Mouse (Mus musculus) hindbrain, postnatal 0 days (tissue): ENCODE data around the gene Notch3. TPM values are rescaled to one million over a fixed set of nuclear protein-coding genes. Genes with fewer than 3 reads are reported as not detected.
A peak's percentile ranks its signal among the peaks of the same experiment; 100 is the strongest.

Experiments used
- ATAC-seq: fragments of 200-750 bp; cut with Nextera tagmentation; 2 replicates; pipeline ENCODE4 v1.8.0; 2017; ENCODE audit warnings: mild to moderate bottlenecking, moderate TSS enrichment, moderate library complexity
- DNase-seq: peaks from one replicate; pipeline ENCODE4 v3.0.0-alpha.2; 2015; ENCODE audit warnings: low spot score
- H3K27ac ChIP-seq: fragments of 300-500 bp; sonication (generic); 2 replicates; pipeline ENCODE4 v1.5.1; 2014; ENCODE audit warnings: mild to moderate bottlenecking
- H3K27me3 ChIP-seq: fragments of 300-500 bp; sonication (generic); 2 replicates; pipeline ENCODE4 v1.6.1; 2014; ENCODE audit warnings: low read length, mixed read lengths; ENCODE audit not compliant: insufficient read depth
- H3K36me3 ChIP-seq: fragments of 300-500 bp; sonication (generic); 2 replicates; pipeline ENCODE4 v1.6.1; 2014; ENCODE audit warnings: low read length, mixed read lengths; ENCODE audit not compliant: insufficient read depth
- H3K4me1 ChIP-seq: fragments of 300-500 bp; sonication (generic); 2 replicates; pipeline ENCODE4 v1.6.1; 2014; ENCODE audit warnings: antibody characterized with exemption, low read length, mixed read lengths; ENCODE audit not compliant: insufficient read depth
- H3K4me2 ChIP-seq: fragments of 300-500 bp; sonication (generic); 2 replicates; pipeline ENCODE4 v1.6.1; 2014; ENCODE audit warnings: low read depth, mild to moderate bottlenecking, low read length, moderate library complexity, mixed read lengths
- H3K4me3 ChIP-seq: fragments of 300-500 bp; sonication (generic); 2 replicates; pipeline ENCODE4 v1.5.1; 2014; ENCODE audit warnings: low read length
- H3K9ac ChIP-seq: fragments of 300-500 bp; sonication (generic); replicated peaks from 2 replicates; pipeline ENCODE4 v1.6.1; 2014; ENCODE audit warnings: mild to moderate bottlenecking, low read length, moderate library complexity, mixed read lengths
- H3K9me3 ChIP-seq: fragments of 300-500 bp; sonication (generic); 2 replicates; pipeline ENCODE4 v1.6.1; 2016; ENCODE audit warnings: low read length, mixed read lengths
- CTCF ChIP-seq: IDR thresholded peaks from 2 replicates; pipeline ENCODE4 v1.5.1; 2016; ENCODE audit warnings: antibody characterized with exemption, control low read depth, low read depth
- WGBS: fragments of 180-500 bp; shearing (Covaris S2); extraction: QIAGEN DNeasy Blood & Tissue Kit; methylation state at CpG from one replicate; pipeline ENCODE4 v1.1.7; 2014; 5-methylcytosine and 5-hydroxymethylcytosine counted together
- polyA plus RNA-seq: library from polyadenylated mRNA; unstranded; fragments of >200 nt; fragmentation: Nextera tagmentation; extraction: Ambion mirVana; gene quantifications from 2 replicates; pipeline ENCODE4 v1.2.1, GENCODE M21; 2015
- total RNA-seq: library from RNA; depleted of rRNA; stranded (reverse); fragments of >200 nt; gene quantifications from 2 replicates; pipeline ENCODE4 v1.2.3, GENCODE M21; 2014

Gene Notch3
- total and polyA plus RNA-seq, 2 experiments from 2014 or later: 6.5 to 56.3 TPM

GRCm38 (mm10) chr17:32202972-32203371 is 36.3 kb upstream of the Notch3 start:
- Histone ChIP-seq H3K27ac (no peak overlapping the region), H3K36me3 (peaks cover 86% of the 10 kb centered on the region), H3K4me1 (0 out of 2 replicates have a peak, but pooled peaks cover 3% of the 10 kb centered on the region)

GRCm38 (mm10) chr17:32201086-32201485 is 34.4 kb upstream of the Notch3 start:
- no peak overlapping the region for H3K4me3 ChIP-seq
- H3K27me3 ChIP-seq: no peaks in the 10 kb centered on the region
- H3K36me3 ChIP-seq: peaks cover 84% of the 10 kb centered on the region
- H3K4me1 ChIP-seq: no peaks in the 10 kb centered on the region
- WGBS: 89% methylated on average over 5 of the region's 5 CpGs
- TF ChIP-seq CTCF: no peak
- no peak overlapping the region for H3K4me2 ChIP-seq
- H3K9me3 ChIP-seq: no peaks in the 10 kb centered on the region
- no peak overlapping the region for H3K27ac ChIP-seq
- ATAC-seq: no peak
- no peak overlapping the region for H3K9ac ChIP-seq
- no peak for DNase-seq

More at GRCm38 (mm10) chr17:32202972-32203371, 36.3 kb upstream of the Notch3 start:
- no peak overlapping the region for H3K4me2 ChIP-seq
- ATAC-seq (no peak), DNase-seq (no peak)
- H3K27me3 ChIP-seq: no peaks in the 10 kb centered on the region
- H3K4me3 ChIP-seq: no peak overlapping the region
- H3K9me3 ChIP-seq: no peaks in the 10 kb centered on the region
- 87% methylated on average over 3 of the region's 3 CpGs for WGBS
- TF ChIP-seq CTCF: no peak
- no peak overlapping the region for H3K9ac ChIP-seq

GRCm38 (mm10) chr17:32199796-32200195 is 33.1 kb upstream of the Notch3 start:
- Histone ChIP-seq H3K4me1 (no peaks in the 10 kb centered on the region), H3K27ac (no peak overlapping the region), H3K9me3 (no peaks in the 10 kb centered on the region), H3K4me3 (no peak overlapping the region), H3K27me3 (no peaks in the 10 kb centered on the region), H3K9ac (no peak overlapping the region), H3K36me3 (peaks cover 87% of the 10 kb centered on the region), H3K4me2 (no peak overlapping the region)
- 90% methylated on average over 2 of the region's 2 CpGs for WGBS
- TF ChIP-seq CTCF: no peak
- no peak for ATAC-seq
- no peak for DNase-seq

DNA sequence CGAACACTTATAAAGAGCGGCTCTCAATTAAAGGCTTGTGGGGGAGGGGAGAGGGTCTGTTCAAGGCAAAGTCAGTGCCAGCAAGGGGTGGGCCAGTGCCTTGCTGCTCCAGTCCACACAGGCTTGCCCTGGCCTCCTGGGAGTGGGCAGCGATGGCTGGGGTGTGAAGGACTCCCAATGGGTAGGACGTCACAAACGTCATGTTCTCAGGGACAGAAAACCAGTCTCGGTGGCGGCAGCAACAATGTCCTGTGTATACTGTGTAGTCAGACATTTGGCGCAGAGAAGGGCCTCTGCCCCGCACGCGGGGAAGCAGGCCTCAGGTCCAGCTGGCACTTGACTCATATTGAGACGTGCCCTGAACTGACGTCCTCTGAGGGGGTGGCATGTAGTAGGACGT is 30.5 kb upstream of the Notch3 start:
- Histone ChIP-seq H3K9ac (no peak overlapping the region), H3K27me3 (no peaks in the 10 kb centered on the region), H3K27ac (peak overlapping the region; percentile 48; the same call in 1 of the 2 replicates), H3K9me3 (no peaks in the 10 kb centered on the region), H3K4me3 (no peak overlapping the region), H3K36me3 (peaks cover 64% of the 10 kb centered on the region), H3K4me2 (no peak overlapping the region), H3K4me1 (no peaks in the 10 kb centered on the region)
- no peak for TF ChIP-seq CTCF
- ATAC-seq (peak; percentile 87), DNase-seq (peak; percentile 53)
- 64% methylated on average over 14 of the region's 14 CpGs for WGBS

DNA sequence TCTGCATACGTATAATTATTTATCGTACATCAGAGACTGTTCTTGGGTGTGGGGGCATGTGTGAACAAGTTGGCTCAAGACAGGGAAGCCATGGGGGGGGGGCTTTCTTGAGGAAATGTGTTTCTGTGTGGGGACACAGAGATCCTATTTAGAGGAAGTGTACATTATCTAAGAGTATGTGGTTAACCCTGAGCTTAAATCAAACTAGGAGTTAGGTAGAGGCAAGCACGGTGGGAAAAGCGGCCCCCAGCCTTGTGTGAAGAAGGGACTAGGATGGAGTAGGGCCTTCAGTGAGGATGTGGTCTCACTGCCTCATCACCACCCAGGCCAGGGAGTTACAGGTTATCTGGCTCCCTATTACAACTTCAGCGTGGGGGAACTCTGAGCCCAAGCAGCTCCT is 29.1 kb upstream of the Notch3 start:
- Histone ChIP-seq H3K9me3 (no peaks in the 10 kb centered on the region), H3K4me1 (no peaks in the 10 kb centered on the region), H3K4me3 (no peak overlapping the region), H3K9ac (no peak overlapping the region), H3K27me3 (no peaks in the 10 kb centered on the region), H3K27ac (no peak overlapping the region), H3K36me3 (peaks cover 50% of the 10 kb centered on the region), H3K4me2 (no peak overlapping the region)
- TF ChIP-seq CTCF: no peak
- WGBS: 94% methylated on average over 5 of the region's 5 CpGs
- no peak for DNase-seq
- ATAC-seq: no peak

DNA sequence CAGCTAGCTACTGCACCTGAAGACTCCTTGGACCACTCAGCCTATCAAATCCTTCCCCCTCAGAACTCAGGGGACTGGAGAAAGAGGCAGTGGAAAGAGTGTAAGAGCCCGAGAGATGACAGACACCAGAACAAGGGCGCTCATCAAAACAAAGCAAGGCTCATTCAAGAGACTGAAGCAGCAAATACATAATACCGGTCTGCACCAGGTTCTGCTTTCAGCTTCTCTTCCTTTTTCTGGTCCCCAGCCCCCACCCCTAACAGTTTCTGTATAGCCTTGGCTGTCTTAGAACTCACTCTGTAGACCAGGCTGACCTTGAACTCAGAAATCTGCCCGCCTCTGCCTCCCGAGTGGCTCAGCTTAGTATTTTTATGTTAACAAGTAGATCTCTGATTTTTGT is 26.4 kb upstream of the Notch3 start:
- Histone ChIP-seq H3K9ac (no peak overlapping the region), H3K9me3 (no peaks in the 10 kb centered on the region), H3K4me2 (no peak overlapping the region), H3K27ac (no peak overlapping the region), H3K27me3 (no peaks in the 10 kb centered on the region), H3K4me3 (no peak overlapping the region), H3K4me1 (0 out of 2 replicates have a peak, but pooled peaks cover 9% of the 10 kb centered on the region), H3K36me3 (peaks cover 23% of the 10 kb centered on the region)
- DNase-seq (no peak), ATAC-seq (no peak)
- WGBS: 86% methylated on average over 5 of the region's 5 CpGs
- TF ChIP-seq CTCF: no peak

DNA sequence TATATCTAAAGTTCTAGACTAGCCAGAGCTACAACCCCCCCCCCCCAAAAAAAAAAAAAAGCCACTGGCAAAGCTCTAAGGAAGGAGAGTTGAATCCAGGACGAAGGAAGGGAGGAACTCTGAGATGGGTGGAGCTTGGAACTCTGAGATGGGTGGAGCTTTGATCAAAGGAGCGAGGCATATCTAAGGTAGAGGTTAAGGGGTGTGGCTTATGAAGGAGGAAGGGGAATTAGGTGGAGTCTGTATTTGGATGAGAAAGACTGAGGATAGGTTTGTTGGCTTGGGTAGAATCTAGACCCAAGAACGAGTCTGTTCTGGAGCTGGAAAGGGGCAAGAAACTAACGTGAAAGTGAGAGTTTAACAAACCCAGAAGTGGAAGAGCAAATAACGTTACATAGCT is 23.2 kb upstream of the Notch3 start:
- Histone ChIP-seq H3K4me3 (no peak overlapping the region; the same call in 1 of the 2 replicates), H3K9me3 (no peaks in the 10 kb centered on the region), H3K9ac (no peak overlapping the region), H3K36me3 (no peaks in the 10 kb centered on the region), H3K27ac (no peak overlapping the region), H3K27me3 (no peaks in the 10 kb centered on the region), H3K4me2 (peak overlapping the region; percentile 75), H3K4me1 (0 out of 2 replicates have a peak, but pooled peaks cover 9% of the 10 kb centered on the region)
- WGBS: 23% methylated on average over 5 of the region's 5 CpGs
- TF ChIP-seq CTCF: no peak
- DNase-seq: no peak
- no peak for ATAC-seq
